Mouse (Mus musculus) gastrocnemius, postnatal 10 days (tissue): ENCODE measurements at regions not wholly inside any gene's neighbourhood (a gene's known extent, or its start where the extent isn't known, plus 50 kb on each side); places are given as distances from the start of the nearest gene placed in this dataset.
A peak's percentile ranks its signal among the peaks of the same experiment; 100 is the strongest.

Source experiments
- DNase-seq: peaks from one replicate; pipeline ENCODE4 v3.0.0; 2021; ENCODE audit warnings: mixed read lengths

DNA sequence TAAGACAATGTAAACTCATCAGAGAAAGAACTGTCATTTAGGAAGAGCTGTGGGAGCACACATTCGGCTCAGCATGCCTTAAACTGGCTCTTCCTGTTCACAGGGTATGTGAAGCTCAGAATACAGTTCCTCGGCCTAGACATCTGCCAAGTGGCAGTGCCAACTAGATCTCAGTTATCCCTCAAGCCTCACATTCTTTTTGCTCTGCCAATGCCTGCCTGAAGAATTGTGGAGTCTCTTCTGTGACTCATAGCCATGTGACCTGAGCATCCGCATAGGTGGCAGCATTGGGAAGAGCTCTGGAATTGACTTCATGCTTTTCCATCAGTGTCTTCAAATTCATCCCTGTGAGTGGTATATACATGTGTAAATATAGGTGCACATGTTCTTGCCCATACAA, 59.7 kb downstream of the Prlhr start:
- DNase-seq, result no peak

GRCm38 (mm10) chr19:60399425-60399824, 68.7 kb downstream of the Prlhr start:
- no peak for DNase-seq

- no peak for DNase-seq
These were observed 70.4 kb downstream of the Prlhr start for GRCm38 (mm10) chr19:60397666-60398065.

DNA sequence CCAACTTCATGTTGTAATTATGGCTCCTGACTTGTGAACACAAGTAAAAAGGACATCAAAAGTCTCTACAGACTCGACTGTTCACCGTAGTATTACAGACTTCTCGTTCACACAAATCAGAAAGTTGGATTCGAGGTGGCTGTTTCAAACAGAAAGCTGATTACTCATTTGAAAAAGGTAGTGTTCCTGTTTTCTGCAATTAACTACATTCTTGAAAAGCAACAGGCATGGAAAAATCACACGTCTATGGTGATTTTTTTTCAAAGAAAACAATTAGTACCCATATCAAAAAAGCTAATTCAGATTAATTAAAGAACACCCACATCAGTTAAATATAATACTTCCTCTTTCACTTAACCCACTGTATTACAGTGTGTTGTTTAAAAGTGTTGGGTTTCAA, 71.5 kb downstream of the Prlhr start:
- no peak for DNase-seq

- DNase-seq, result no peak
These were observed 81.4 kb downstream of the Prlhr start for GRCm38 (mm10) chr19:60386563-60387241.

DNA sequence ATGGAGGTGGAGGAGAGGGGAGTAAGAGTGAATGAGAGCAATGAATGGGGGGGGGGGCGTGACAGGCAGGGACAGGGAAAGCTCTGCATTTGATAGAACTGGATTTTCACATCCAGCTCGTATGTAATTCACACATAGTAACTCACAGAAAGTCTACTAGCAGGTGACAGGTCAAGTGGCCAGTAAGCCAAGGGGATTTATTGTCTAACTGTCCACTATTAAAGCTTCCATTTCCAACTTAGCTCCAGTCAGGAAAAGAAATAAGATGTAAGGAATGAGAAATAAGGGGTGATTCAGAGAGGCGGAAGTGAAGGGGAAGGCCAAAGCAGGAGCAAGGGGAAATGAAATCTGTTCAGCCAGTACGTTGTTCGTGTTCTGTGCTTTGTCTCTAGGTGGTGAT, 83.4 kb downstream of the Prlhr start:
- DNase-seq, result no peak

GRCm38 (mm10) chr19:60382661-60383060, 85.4 kb downstream of the Prlhr start:
- no peak for DNase-seq

GRCm38 (mm10) chr19:60379030-60379605, 89.0 kb downstream of the Prlhr start:
- no peak for DNase-seq

GRCm38 (mm10) chr19:60363988-60364599, 104.0 kb downstream of the Prlhr start:
- DNase-seq, result no peak

- no peak for DNase-seq
These were observed 118.4 kb upstream of the Fam204a start for GRCm38 (mm10) chr19:60344911-60345310.

DNA sequence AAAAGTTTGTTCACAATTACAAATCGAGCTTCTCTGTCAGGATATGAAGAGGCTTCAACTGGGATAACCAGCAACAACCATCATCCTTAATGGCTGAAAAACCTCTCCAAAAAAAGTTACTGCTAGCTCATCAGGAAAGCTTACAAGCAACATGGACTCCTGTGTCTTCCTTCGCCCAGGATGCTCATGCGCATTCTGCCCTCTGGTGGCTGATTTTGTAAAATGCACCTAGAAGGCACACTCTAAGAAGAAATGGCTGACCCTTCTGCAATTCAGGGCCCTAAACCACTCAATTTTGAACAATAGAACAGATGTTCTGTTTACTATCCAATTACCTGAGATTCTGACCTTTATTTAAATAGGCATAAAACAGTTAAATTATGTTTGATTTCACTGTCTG, 115.0 kb upstream of the Fam204a start:
- peak; percentile 52 for DNase-seq

- DNase-seq, result no peak
These were observed 113.7 kb upstream of the Fam204a start for GRCm38 (mm10) chr19:60340234-60340633.

- no peak for DNase-seq
These were observed 108.0 kb upstream of the Fam204a start for GRCm38 (mm10) chr19:60334521-60334920.

DNA sequence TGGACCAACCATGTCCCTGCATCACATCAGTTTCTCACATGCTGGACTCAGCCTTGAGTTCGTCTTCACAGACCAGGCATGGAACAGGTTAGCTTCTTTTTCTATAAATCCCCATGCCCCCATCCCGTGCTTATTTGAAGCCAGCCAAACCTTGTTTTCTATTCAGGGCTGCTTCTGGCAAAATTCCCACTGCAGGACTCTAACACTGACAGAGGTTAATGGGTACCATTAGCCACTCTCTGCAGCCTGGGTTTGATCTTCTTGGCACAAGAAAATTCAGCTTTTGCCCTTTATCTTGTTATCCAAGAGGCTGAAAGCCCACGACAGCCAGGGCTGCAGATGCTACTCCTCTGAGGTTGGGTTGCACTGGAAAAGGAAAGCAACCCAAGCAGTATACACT, 101.8 kb upstream of the Fam204a start:
- no peak for DNase-seq

- no peak for DNase-seq
These were observed 99.1 kb upstream of the Fam204a start for GRCm38 (mm10) chr19:60325612-60326011.

GRCm38 (mm10) chr19:60325112-60325511, 98.6 kb upstream of the Fam204a start:
- DNase-seq, result no peak

GRCm38 (mm10) chr19:60310591-60310990, 84.1 kb upstream of the Fam204a start:
- DNase-seq, result peak; percentile 65

DNA sequence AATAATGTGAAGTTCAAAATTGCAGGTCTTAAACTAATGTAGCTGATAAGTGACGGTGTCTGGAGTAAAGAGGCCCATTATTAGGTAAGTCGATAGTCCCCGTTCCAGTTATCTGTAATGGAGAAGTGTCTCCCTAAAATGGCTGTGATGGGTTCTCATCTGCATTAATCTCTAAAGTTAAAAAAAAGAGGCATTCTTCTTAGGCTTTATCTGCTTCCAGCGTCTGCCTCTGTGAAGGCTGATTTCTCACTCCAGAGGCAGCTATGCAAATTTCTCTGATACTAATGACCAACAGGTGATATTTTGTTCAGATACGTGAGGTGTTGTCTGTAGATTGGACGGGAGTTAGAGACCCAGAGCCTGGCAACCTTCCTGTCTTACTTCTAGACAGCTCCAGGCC, 75.9 kb upstream of the Fam204a start:
- DNase-seq, result no peak

GRCm38 (mm10) chr19:60300891-60301290, 74.4 kb upstream of the Fam204a start:
- no peak for DNase-seq

- DNase-seq, result no peak
These were observed 63.7 kb upstream of the Fam204a start for GRCm38 (mm10) chr19:60290244-60290643.

GRCm38 (mm10) chr19:60286810-60287396, 60.4 kb upstream of the Fam204a start:
- no peak for DNase-seq

- DNase-seq, result no peak
These were observed 58.4 kb upstream of the Fam204a start for GRCm38 (mm10) chr19:60284901-60285300.
